Mouse (Mus musculus) retina, embryonic 14.5 days (tissue): ENCODE measurements around the gene Cpne4.

Experiments
- DNase-seq: peaks from one replicate; pipeline ENCODE4 v3.0.0-alpha.2; 2015; ENCODE audit warnings: low spot score

Gene Cpne4

DNA sequence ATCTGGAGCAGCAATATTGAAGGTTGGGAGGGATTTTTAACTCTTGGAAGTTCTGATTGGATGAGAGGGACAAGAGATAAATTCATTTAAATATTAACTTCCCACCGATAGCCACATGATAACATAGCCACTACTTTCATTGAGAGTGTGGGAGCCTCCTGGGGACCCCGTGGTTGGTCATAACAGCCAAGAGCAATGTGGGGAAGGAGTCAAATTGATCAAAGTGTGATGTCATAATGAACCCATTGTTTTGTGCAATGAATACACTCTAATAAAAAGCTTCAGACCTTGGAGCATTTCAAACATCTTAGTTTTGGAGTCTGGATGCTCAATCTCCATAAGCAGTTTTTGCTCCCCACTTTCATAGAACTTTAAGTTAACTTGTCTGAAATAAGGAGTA lies at the start of gene Cpne4:
Cpne4 (plus strand) TSS at position 301 of the 400 bp plus-strand sequence.
- no peak for DNase-seq

DNA sequence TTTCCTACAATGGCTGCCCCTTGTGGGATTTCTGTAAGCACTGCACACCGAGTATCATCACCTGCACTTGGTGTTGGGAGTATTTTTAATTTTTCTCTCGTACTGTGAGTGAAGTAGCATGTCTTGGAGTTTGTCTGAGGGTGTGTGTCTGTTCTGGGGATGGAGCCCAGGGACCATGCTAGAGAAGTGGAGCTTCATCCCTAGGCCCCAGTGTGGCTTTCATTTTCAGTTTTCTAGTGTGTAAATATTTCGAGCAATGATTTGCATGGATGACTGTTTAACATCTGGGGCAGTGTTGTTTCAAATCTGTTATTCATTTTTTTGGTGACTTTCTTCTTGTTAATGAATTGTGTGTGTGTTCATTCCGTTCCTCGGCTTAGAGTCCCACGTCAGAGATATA lies 31.9 kb upstream of the Cpne4 start:
- no peak for DNase-seq

DNA sequence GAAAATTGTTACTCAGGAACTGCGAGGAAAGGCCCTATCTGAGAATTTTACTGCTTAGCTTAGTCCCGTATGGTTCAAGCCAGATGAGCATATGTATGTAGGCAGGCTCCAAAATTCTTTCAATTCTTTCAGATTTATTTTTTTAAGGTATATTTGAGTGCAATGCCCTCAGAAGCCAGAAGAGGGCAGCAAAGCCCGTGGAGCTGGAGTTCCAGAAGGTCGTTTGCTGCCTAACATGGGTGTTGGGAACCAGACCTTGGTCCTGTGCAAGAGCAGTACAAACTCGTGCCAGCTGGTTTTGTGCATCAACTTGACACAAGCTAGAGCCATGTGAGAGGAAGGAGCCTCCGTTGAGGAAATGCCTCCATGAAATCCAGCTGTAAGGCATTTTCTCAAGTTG lies 11.6 kb upstream of the Cpne4 start:
- no peak for DNase-seq

DNA sequence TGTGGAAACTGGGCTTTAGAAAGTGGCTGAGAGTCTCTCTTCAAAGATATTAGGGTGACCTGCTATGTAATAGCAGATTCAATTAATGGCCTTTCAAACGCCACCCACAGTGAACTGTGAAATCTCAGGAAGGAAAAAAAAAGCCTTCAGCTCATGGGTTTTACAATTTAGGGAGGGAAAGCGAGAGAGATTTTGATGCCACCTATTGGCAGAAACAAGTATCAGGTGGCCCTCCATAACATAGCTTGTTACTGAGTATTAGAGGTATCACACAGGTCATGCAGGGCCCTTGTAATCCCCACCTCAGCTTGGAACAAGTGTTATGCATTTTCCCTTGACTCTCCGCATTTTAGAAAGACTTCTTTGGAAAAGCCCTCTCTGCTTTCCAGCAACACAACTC lies 18.7 kb downstream of the Cpne4 start:
- no peak for DNase-seq

DNA sequence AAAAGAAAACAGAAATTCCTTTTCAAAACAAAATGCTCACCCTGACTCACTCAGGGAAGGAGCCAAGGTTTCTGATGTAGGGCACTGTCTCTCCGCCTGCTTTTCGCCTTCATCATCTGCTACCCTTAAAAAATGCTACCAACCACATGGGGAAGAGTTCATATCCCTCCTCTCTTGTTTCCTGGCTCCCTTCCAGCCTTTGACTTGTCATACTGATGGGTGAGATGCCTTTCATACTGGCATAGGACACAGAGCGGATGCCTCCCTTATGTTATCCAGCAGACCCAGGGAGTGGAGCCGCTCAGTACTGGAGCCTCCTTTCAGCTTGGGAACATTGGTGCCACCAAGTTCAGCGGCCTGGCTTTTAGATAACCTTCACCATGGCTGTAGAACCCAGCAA lies 19.4 kb downstream of the Cpne4 start:
- DNase-seq: no peak

DNA sequence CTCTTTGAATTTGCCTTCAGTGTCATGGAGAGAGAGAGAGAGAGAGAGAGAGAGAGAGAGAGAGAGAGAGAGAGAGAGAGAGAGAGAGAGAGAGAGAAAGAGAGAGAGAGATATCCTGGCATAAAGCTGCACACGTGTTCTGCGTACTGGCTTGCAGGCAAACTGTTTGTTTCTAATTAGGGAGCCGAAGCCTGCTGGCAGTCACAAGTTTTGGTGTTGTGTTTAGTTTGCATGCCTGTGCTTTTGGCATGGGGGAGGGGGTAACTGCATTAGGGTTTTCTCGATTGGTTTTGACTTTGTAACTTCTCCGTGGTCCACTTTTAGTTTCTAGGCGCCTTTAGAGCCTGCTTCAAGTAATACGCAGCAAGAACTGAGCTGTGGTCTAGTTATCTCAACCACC lies 20.0 kb downstream of the Cpne4 start:
- no peak for DNase-seq

DNA sequence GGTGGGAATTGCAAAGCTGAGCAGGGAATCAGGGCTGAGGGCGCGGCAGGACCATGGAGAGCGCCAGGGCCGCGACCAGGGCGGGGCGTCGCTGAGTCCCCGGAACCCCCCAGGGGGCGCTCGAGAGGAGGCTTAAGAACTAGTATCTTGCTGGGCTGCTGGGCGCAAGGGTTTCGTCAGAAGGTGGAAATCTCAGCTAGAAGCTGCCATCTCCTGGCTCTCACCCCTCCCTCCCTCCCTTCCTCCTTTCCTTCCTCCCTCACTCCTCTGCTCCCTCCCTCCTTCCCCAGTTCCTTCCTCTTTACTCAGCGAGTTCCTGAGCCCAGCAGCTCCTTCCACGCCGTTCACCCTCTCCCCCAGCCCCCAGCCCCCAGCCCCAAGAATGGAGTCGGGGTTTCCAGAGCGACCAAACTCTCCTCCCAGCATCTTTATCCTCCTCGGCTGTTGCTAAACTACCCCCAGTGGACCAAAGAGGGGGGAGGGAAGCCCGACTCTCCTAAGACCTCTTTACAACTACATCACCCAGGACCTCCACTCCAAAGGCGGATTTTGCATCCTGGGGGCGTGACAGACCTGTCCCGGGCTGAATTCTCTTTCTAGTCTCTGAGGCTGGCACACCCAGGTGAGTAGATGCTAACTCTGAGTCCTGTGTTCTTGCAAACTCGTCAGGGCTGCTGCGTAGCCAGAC lies 22.5 kb downstream of the Cpne4 start:
- DNase-seq: peak; percentile 92

DNA sequence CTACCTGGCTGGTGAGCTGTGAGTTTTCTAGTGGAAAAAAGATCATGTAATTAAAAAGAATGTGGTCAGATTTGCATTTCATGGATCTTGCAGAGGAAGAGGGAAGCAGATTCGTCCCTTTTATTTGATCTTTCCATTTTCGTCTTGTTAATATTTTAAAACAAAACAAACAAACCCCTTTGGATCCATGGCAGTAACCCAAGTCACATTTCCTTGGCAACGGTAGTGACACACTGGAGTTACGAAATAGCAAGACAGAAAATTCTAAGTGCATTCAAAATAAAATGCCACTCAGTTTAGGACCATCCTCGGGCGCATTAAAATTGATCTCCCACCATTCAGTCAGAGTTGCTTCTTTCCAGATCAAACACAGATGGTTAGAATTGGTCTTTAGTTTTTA lies 25.8 kb downstream of the Cpne4 start:
- DNase-seq: no peak

DNA sequence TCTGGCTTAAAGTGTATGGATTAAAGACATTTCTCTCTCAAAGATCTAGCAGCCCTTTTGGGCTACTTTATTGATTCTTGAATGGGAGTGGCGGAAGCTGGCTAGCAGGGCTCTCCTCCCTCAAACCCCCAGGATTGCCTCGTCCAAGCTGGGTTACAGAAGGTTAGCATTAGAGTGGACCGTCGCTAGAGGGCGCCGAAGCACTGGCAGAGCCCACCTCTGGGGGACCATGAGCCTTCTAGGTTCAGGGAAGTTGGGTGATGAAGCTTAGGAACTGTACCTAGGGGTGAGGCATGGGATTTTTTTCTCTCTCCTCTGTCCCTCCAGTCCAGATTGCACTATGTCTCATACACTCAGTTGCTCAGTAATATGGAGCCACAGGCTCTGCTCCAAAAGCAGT lies 27.4 kb downstream of the Cpne4 start:
- DNase-seq: peak; percentile 83

DNA sequence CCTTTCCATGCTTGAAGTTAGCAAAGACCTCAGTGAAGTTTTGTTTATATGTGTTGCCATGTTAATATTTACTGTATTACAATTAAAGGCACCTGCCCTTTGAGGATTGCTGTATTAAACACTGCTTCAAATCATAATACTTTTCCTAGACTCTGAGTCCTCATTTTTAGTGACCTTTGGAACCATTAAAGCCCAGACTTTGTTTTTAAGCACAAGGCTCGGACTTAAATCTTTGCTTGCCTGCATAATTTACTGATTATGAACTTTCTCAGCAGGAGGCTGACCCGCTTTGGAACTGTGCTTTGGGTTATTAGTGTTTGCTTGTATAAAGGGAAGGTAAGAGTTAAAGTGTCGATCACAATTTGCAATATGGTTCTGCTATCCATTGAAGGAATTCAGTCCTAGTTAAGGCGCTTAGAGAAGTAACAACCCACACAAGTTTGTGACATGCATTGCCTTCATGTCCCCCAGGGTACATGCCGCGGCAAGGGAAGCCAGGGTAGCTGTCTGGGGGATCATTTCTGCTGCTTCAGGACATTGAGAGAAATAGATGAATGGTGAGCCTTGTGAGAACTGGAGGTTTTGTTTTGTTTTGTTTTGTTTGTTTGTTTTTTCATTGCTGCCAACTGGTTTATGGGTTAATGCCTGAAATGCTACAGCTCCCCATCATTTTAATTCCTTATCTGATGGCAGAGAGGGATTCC lies 35.0 kb downstream of the Cpne4 start:
- no peak for DNase-seq

DNA sequence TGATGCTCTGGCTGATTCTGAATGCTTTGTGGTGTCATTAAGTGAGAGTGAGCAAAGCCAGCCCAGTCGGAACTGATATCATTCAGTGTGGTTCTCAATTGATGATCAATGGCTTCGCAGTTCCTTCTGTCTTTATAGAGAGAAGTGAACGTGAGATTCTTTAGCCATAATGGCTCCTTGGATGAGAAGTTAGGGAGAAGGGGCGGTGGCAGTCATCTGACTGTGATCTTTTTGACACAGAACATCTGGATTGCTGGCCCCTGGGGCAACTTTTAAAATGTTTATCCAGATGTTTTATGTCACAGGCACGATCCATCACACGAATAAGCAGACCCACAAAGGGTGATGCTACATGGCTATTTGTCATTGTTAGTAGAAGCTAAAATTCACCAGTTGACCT lies 35.6 kb downstream of the Cpne4 start:
- DNase-seq: no peak

DNA sequence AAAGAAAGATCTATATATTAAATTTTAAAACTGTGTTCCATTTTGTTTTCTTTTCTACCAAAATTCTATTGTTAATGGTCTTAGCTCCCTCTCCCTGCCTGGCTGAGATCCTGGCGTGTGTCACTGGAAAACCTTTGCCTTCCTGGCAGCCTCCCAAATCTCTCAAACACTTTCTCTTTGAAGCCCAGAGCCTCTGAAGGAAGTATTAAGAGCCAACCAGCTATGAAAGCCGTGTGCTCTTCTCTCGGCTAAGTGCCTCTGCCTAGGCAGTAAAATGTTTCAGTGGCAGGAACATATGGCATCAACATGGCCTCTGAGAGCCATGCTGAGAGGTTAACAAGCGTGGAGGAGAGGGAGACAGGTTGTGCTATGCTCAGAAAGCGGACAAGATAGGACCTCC lies 47.5 kb downstream of the Cpne4 start:
- no peak for DNase-seq

DNA sequence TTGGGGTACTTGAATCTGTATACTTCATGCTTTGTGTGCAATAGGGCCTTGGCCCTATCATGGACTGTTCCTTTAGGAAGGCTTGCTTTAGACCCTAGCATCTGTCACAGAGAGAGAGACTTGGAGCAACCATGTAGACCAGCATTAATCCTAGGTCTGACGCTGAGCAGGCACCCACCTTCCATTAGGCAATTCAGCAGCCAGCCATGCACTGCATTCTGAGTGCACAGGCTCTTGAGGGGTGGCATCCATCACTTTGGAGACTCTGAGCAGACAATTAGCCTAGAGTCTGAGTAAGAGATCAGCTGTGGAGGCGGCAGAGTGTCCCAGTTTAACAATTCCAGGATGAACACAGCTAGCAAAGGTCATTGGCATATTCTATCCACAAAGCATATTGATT lies 47.9 kb downstream of the Cpne4 start:
- no peak for DNase-seq

DNA sequence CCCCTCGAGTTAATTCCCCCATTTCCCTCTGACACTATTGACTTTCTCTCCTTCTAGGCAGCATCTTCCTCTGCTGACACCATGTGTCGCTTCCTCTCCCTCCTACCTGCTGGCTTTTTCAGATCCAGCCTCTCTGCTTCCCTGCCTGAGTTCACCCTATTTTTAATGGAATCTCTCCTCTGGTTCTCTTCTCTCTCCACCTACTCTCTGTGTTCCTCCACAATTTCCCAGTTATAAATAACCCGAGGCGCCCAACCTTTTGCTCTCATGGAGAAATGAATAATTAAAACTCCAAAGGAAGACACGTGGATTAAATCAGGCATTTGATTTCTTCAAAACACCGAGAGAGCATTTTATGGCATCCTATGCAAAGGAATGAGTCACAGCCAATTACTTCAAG lies 65.4 kb downstream of the Cpne4 start:
- no peak for DNase-seq

DNA sequence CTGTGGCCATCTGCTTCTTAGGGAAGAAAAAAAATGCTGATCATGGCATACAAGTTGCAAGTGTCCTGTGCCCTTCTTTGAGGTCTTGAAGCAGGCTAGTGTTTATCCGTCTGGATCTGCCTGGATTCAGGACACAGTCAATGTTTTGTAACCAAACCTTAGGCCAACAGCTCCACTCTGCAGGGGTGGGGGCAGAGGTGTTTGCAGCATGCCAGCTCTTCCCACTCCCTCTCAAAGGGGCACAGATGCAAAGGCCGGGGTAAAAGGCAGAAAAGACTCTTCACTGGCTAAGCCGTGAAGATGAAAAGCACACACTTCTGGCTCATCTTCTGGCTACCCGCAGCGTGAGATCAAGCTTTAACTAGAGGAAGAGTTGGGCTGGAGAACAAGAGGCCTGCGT lies 69.6 kb downstream of the Cpne4 start:
- DNase-seq: no peak

DNA sequence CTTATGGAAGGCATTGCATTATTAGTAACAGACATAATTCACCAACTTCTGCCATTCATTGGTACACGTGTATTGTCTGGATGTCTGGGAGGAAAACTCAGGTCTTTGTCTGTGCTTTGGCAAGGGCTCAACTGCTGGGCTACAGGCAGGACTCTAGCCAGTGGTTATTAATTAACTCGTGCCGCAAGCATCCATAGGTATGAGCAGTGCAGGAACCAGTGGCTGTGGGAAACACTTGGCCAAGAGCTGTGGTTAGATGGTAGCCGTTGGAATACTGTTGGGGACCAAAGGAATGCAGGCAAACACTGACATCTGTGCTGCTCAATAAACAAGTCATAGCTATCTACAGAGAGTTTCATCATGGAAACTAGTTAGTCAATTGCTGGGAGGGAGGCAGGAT lies 76.5 kb downstream of the Cpne4 start:
- DNase-seq: no peak

DNA sequence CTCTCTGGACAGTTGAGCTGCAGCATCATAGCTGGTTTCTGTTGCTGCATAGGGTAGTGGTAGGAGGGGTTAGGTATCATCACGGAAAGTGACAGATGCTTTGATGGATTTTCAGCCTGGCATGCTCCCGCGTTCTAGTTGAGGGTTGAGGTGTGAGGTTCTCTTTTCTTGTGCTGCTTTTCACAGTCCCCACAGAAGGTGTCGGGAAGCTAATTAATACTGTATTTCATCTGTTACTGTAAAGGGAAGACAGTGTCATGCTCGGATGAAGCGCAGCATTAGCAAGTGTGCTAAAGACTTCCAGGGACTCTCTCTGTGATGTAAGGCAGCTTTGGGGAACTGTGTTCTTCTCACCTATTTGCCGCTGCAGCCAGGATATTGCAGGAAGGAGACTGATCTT lies 80.7 kb downstream of the Cpne4 start:
- no peak for DNase-seq

DNA sequence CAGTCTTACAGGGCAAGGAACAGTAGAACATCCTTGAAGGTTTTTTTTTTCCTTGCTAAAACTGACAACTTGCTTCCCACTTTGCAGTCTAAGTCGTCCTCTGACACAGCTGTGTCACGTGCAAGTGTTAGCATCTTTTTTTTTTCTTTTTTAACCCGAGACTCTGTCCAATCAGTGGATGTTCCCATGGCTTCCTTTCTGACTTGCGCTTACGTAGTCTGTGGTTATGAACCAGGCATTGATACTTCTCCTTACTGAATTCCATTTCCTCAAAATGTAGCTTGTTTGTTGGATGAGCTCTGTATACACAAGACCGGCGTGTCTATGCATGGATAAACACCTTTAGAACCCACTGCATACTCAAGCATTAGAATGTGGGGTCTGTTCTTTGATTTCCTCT lies 82.2 kb downstream of the Cpne4 start:
- no peak for DNase-seq

DNA sequence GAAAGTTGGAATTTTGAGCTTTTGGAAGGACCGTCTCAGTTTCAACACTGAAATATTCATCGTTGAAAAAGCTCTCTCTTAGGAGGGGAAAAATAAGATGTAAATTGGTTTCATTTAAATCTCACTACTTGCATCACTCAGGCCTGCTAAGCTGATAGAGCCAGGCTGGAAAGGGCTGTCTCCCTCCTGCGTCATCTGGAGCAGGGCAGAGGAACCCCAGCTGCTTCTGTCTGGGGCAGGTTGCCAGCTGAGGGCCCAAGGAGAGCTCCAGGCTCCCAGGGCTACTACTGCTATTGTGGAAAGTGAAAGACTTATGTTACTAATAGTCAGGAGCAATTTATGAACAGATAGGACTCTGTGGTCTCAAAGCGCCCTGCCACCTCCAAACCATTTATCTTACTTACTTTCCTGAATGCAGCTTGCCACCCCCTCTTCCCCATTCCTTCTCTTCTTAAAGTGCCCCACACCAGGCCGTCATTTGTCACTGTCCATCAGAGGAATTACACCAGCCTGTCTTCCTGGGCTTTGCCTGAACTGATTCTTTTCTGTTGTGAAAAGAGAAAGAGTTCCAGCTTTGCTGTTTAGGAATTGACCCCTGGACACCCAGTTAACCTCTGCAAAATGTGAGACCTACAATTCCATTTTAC lies 99.4 kb downstream of the Cpne4 start:
- DNase-seq: no peak

DNA sequence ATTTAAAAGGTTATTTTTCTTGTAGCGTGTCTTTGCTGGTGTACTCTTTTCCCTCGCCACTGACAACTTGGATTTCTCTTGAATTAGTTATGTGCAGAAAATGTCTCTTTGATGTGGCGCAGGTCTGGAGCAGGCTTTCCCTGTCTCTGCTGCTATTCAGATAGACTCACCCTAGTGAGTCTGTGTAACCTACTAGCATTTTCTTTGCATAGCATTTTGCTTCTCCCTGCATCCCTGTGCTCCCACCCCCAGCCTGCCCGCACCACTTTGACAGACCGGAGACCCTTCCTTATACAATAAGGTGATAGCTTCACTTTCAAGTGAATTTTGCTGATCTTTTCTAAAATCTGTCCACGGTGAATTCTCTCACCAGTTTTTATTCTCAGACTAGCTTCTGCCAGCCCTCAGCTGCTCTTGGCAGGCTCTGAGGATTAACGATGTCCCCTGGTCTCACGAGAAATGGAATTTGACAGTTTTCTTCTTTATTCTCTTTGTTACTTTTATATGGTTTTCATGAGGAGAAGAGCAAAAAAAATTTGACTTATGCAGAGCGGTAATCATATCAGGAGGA lies 105.7 kb downstream of the Cpne4 start:
- DNase-seq: no peak

DNA sequence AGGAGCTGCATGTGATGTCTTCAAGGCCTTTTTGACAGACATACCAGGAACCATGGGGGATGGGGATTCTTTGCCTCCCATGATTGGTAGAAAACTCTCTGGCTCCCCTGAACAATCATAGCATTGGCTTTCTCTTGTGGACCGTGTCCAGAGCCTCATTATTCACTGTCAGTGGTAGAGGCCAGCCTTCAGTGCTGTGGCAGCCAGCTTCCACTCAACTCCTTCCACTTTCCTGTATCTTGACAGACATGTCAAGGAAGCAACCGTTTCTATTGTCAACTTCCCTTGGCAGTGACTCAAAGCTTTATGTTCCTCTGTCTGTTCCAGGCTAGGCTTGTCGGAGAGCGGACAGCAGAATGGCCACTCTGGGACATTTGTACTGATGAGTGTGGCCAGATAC lies 112.7 kb downstream of the Cpne4 start:
- DNase-seq: no peak

DNA sequence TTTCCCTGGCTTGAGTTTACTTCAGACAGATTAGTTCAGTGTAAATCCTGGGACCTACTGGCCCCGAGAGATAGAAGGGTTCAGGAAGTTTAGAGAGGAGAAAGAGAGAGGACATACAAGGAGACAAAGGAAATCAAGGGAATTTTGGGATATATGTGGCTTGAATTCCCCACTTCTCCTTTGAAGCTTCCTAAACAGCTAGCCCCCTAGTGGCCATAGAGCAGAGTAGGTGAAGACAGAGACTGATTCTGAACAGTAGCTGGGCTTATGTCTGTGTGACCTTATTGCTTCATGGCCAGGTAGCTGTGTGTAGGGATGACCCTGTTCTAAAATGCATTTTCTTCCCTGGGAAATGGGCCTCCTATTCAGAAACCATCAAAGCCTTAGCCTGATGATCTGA lies 129.6 kb downstream of the Cpne4 start:
- peak; percentile 38 for DNase-seq

DNA sequence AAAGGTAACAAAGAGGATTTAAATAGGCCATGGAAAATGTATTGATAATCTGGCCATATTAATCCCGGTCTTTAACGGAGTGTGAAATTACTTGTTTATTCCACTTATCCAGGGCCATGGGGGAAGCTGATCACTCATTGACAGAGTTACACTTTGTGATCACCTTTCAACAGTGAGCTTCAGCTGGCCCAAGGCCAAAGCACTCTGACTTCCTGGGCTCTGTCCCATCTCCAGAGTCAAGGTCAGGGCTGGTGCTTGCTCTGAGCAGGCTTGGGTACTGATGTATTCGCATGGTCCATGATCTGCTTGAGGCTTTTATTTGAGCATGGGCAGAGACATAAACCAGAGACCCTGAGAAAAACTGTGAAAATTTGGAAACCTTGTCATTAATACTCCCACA lies 131.5 kb downstream of the Cpne4 start:
- DNase-seq: no peak
